Mouse (Mus musculus): Measurements from ENCODE around the gene Rabl3. TPM values are rescaled to one million over a fixed set of nuclear protein-coding genes. Genes with fewer than 3 reads are reported as not detected.

Gene Rabl3
- polyA plus RNA-seq, 1 experiment from 2014 or later = 28.1 TPM

DNA sequence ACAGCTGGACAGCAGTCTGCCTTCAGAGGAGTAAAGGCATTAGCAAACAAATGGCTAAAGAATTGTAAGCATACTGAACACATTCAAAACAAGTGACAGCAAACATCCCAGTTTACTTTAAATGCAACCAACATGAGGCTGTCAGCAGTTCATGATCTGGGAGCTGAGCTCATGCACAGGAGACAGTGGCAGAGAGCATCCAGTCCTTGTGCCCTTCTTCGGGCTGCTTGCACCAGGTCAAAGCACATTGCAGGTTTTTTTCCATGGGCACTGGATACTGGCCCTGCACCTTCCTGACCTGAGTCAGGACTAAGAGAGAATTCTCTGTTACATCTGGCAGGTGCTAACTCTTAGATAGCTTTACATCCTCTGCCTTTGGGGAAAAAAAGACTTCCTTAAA is 39.9 kb downstream of the Rabl3 start:
- H3K9ac ChIP-seq (ENCODE audit: low read length) = no peak overlapping the region
- no peaks in the 10 kb centered on the region for H3K9me3 ChIP-seq (ENCODE audit: control insufficient read depth, low read length)
- peaks cover 3% of the 10 kb centered on the region; the same call in 1 of the 2 replicates for H3K4me1 ChIP-seq (replicated peaks; ENCODE audit: control insufficient read depth, insufficient read depth, low read length)
- ATAC-seq (replicated peaks; ENCODE audit: low FRiP score, low TSS enrichment, low read depth) (no peak), DNase-seq (ENCODE audit: low spot score) (peak; percentile 39)
- H3K27ac ChIP-seq (ENCODE audit: low read depth) = no peak overlapping the region
- WGBS = 72% methylated on average over 1 of the region's 1 CpGs
- no peaks in the 10 kb centered on the region for H3K36me3 ChIP-seq (ENCODE audit: control insufficient read depth, insufficient read depth, low read length)
- H3K4me3 ChIP-seq (ENCODE audit: low read depth, low read length) = no peak overlapping the region
- H3K27me3 ChIP-seq (replicated peaks; ENCODE audit: control insufficient read depth, insufficient read depth, low read length) = no peaks in the 10 kb centered on the region
- H3K4me2 ChIP-seq (ENCODE audit: low read length) = no peak overlapping the region

- no peak within 1 kb of the TSS for H3K4me2 ChIP-seq (ENCODE audit: low read length)
- DNase-seq (ENCODE audit: low spot score) (no peak), ATAC-seq (replicated peaks; ENCODE audit: low FRiP score, low TSS enrichment, low read depth) (no peak)
- H3K4me1 ChIP-seq (replicated peaks; ENCODE audit: control insufficient read depth, insufficient read depth, low read length) = peaks cover 3% of the 10 kb centered on the region; the same call in 1 of the 2 replicates
- H3K9ac ChIP-seq (ENCODE audit: low read length) = no peak within 1 kb of the TSS
- 47% methylated on average over 4 of the region's 4 CpGs for WGBS
- H3K9me3 ChIP-seq (ENCODE audit: control insufficient read depth, low read length) = no peaks in the 10 kb centered on the region
- H3K27me3 ChIP-seq (replicated peaks; ENCODE audit: control insufficient read depth, insufficient read depth, low read length) = no peaks in the 10 kb centered on the region
- H3K36me3 ChIP-seq (ENCODE audit: control insufficient read depth, insufficient read depth, low read length) = no peaks in the 10 kb centered on the region
- no peak within 1 kb of the TSS for H3K4me3 ChIP-seq (ENCODE audit: low read depth, low read length)
- H3K27ac ChIP-seq (ENCODE audit: low read depth) = no peak within 1 kb of the TSS
Observed at GRCm38 (mm10) chr16:37579994-37580393, 40.3 kb downstream of the Rabl3 start, which contains the start of gene Hgd. Hgd (plus strand) TSS chr16:37580153.

DNA sequence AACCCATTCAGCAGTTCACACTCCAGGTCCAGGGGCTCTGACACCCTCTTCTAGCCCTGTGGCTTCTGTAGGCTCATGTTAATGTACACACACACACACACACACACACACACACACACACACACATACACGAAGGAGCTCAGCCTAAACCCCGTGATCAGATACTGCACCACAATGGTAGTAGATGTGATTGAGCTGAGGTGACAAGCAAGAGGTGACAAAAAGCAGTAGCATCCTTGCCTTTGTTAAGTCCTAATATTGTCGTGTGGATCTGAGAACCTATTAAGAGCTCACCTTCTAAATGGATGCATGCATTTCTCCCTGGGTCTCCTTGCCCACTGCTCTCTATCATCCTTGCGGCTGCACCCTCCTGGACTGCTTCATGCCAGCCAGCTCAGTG is 41.0 kb downstream of the Rabl3 start:
- H3K4me2 ChIP-seq (ENCODE audit: low read length) = no peak overlapping the region
- H3K27me3 ChIP-seq (replicated peaks; ENCODE audit: control insufficient read depth, insufficient read depth, low read length) = no peaks in the 10 kb centered on the region
- DNase-seq (ENCODE audit: low spot score) = no peak
- H3K27ac ChIP-seq (ENCODE audit: low read depth) = no peak overlapping the region
- 85% methylated on average over 4 of the region's 4 CpGs for WGBS
- no peak overlapping the region for H3K9ac ChIP-seq (ENCODE audit: low read length)
- no peaks in the 10 kb centered on the region for H3K36me3 ChIP-seq (ENCODE audit: control insufficient read depth, insufficient read depth, low read length)
- peaks cover 3% of the 10 kb centered on the region; the same call in 1 of the 2 replicates for H3K4me1 ChIP-seq (replicated peaks; ENCODE audit: control insufficient read depth, insufficient read depth, low read length)
- H3K9me3 ChIP-seq (ENCODE audit: control insufficient read depth, low read length) = no peaks in the 10 kb centered on the region
- no peak overlapping the region for H3K4me3 ChIP-seq (ENCODE audit: low read depth, low read length)
- no peak for ATAC-seq (replicated peaks; ENCODE audit: low FRiP score, low TSS enrichment, low read depth)

DNA sequence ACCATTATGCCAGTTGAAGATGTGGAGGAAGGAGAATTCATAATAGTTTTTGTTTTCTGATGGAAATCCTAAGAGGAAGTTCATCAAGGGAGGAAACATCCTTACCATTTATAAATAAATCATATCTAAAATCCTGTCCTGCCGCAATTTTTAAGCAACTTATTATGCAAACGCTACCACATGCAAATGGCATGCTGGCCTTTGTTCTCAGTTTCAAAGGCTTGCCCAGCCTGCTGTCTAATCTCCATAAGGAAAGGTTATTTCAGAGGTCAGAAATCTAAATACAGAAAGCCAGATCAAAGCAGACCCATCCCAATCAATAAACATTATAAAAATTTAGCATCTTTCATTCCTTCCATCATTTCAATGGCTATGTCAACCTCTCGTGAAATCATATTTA is 42.2 kb downstream of the Rabl3 start:
- WGBS = 86% methylated on average over 3 of the region's 3 CpGs
- no peak for DNase-seq (ENCODE audit: low spot score)

GRCm38 (mm10) chr16:37583306-37583705 is 43.6 kb downstream of the Rabl3 start:
- WGBS = 89% methylated on average over 3 of the region's 3 CpGs
- no peak overlapping the region for H3K9ac ChIP-seq (ENCODE audit: low read length)
- no peak for DNase-seq (ENCODE audit: low spot score)
- no peaks in the 10 kb centered on the region for H3K9me3 ChIP-seq (ENCODE audit: control insufficient read depth, low read length)
- H3K4me1 ChIP-seq (replicated peaks; ENCODE audit: control insufficient read depth, insufficient read depth, low read length) = peaks cover 3% of the 10 kb centered on the region; the same call in 1 of the 2 replicates
- H3K4me2 ChIP-seq (ENCODE audit: low read length) = no peak overlapping the region
- no peaks in the 10 kb centered on the region for H3K36me3 ChIP-seq (ENCODE audit: control insufficient read depth, insufficient read depth, low read length)
- no peak overlapping the region for H3K4me3 ChIP-seq (ENCODE audit: low read depth, low read length)
- no peak for ATAC-seq (replicated peaks; ENCODE audit: low FRiP score, low TSS enrichment, low read depth)
- no peaks in the 10 kb centered on the region for H3K27me3 ChIP-seq (replicated peaks; ENCODE audit: control insufficient read depth, insufficient read depth, low read length)
- no peak overlapping the region for H3K27ac ChIP-seq (ENCODE audit: low read depth)

More for the DNA sequence above, 42.2 kb downstream of the Rabl3 start:
- Histone ChIP-seq H3K27me3 (replicated peaks; ENCODE audit: control insufficient read depth, insufficient read depth, low read length) (no peaks in the 10 kb centered on the region), H3K9ac (ENCODE audit: low read length) (no peak overlapping the region), H3K27ac (ENCODE audit: low read depth) (no peak overlapping the region), H3K4me2 (ENCODE audit: low read length) (no peak overlapping the region), H3K4me1 (replicated peaks; ENCODE audit: control insufficient read depth, insufficient read depth, low read length) (peaks cover 3% of the 10 kb centered on the region; the same call in 1 of the 2 replicates), H3K36me3 (ENCODE audit: control insufficient read depth, insufficient read depth, low read length) (no peaks in the 10 kb centered on the region), H3K4me3 (ENCODE audit: low read depth, low read length) (no peak overlapping the region), H3K9me3 (ENCODE audit: control insufficient read depth, low read length) (no peaks in the 10 kb centered on the region)
- no peak for ATAC-seq (replicated peaks; ENCODE audit: low FRiP score, low TSS enrichment, low read depth)

GRCm38 (mm10) chr16:37583801-37584200 is 44.1 kb downstream of the Rabl3 start:
- ATAC-seq (replicated peaks; ENCODE audit: low FRiP score, low TSS enrichment, low read depth) (no peak), DNase-seq (ENCODE audit: low spot score) (no peak)
- H3K4me2 ChIP-seq (ENCODE audit: low read length) = peak overlapping the region; percentile 62
- H3K4me1 ChIP-seq (replicated peaks; ENCODE audit: control insufficient read depth, insufficient read depth, low read length) = peaks cover 3% of the 10 kb centered on the region; the same call in 1 of the 2 replicates
- no peak overlapping the region for H3K9ac ChIP-seq (ENCODE audit: low read length)
- peak overlapping the region; percentile 33; the same call in 1 of the 2 replicates for H3K4me3 ChIP-seq (ENCODE audit: low read depth, low read length)
- no peaks in the 10 kb centered on the region for H3K9me3 ChIP-seq (ENCODE audit: control insufficient read depth, low read length)
- 49% methylated on average over 6 of the region's 6 CpGs for WGBS
- no peaks in the 10 kb centered on the region for H3K36me3 ChIP-seq (ENCODE audit: control insufficient read depth, insufficient read depth, low read length)
- no peaks in the 10 kb centered on the region for H3K27me3 ChIP-seq (replicated peaks; ENCODE audit: control insufficient read depth, insufficient read depth, low read length)
- H3K27ac ChIP-seq (ENCODE audit: low read depth) = no peak overlapping the region

DNA sequence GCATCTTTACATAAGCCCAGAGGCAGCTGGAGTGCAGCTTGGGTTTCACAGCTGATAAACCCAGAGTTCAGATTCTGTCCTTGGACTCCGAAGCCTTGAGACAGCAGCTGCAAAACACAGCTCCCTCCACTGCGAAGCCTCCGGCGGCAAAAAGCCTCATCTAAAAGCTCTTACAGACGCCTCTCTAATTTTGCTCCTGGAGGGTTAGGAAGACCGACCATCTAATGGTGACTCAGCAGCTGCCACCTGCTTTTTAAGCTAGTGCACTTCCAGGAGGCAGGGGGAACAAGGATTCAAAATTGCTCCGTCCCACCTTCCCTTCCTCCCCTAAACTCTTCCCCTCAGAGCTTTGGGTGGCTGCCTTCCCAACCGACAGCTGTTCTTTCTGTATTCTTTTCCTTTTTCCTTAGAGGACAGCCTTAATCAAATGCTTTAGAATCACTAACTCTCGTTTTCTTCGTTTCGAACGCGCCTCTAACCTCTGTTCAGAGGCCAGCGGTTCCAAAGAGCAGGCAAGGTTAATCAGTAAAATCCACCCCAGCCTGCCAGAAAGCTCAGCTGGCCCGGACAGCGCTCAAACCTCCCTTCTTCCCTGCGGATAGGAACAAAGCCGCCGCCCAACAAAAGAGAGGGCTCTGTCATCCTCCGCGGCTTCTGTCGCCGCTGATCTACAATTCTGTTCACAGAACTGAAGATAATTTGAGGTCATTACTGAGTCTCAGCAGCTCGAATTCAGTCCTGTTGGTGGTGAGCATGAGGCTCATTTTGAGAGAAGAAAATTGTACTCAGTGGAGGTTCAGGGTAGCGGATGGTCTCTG is 44.7 kb downstream of the Rabl3 start:
- WGBS = 6% methylated on average over 25 of the region's 25 CpGs
- no peaks in the 10 kb centered on the region for H3K36me3 ChIP-seq (ENCODE audit: control insufficient read depth, insufficient read depth, low read length)
- peak overlapping the region; percentile 16; the same call in 1 of the 2 replicates for H3K9ac ChIP-seq (ENCODE audit: low read length)
- peaks cover 3% of the 10 kb centered on the region; the same call in 1 of the 2 replicates for H3K4me1 ChIP-seq (replicated peaks; ENCODE audit: control insufficient read depth, insufficient read depth, low read length)
- H3K4me3 ChIP-seq (ENCODE audit: low read depth, low read length) = peak overlapping the region; percentile 33
- no peaks in the 10 kb centered on the region for H3K9me3 ChIP-seq (ENCODE audit: control insufficient read depth, low read length)
- ATAC-seq (replicated peaks; ENCODE audit: low FRiP score, low TSS enrichment, low read depth) = peak; percentile 64; the same call in 1 of the 2 replicates
- no peak overlapping the region; the same call in 1 of the 2 replicates for H3K27ac ChIP-seq (ENCODE audit: low read depth)
- H3K4me2 ChIP-seq (ENCODE audit: low read length) = peak overlapping the region; percentile 62
- H3K27me3 ChIP-seq (replicated peaks; ENCODE audit: control insufficient read depth, insufficient read depth, low read length) = no peaks in the 10 kb centered on the region
- peak; percentile 72 for DNase-seq (ENCODE audit: low spot score)

DNA sequence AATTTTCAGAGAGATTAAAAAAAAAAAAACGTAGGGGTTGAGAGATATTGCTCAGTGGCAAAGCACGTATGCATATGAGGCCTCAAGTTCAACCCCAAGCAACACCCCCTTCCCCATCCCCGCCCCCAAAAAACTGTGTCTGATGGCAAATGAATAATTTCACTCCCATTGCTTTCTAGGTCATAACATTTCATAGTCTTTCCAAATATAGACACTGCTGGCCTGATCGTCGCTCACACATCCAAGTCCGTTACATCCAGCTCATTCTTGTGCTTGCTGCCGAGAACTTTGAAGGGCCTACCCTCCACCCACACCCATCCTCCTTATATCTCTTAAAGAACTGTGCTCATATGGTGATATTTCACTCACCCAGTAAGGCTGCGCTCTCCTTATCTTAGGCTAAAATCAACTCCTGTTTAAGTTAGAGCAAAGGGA is 45.5 kb downstream of the Rabl3 start:
- no peak overlapping the region; the same call in 1 of the 2 replicates for H3K9ac ChIP-seq (ENCODE audit: low read length)

More for the DNA sequence above, 45.5 kb downstream of the Rabl3 start:
- no peaks in the 10 kb centered on the region for H3K9me3 ChIP-seq (ENCODE audit: control insufficient read depth, low read length)
- no peaks in the 10 kb centered on the region for H3K27me3 ChIP-seq (replicated peaks; ENCODE audit: control insufficient read depth, insufficient read depth, low read length)
- H3K27ac ChIP-seq (ENCODE audit: low read depth) = no peak overlapping the region
- WGBS = 67% methylated on average over 8 of the region's 8 CpGs
- H3K36me3 ChIP-seq (ENCODE audit: control insufficient read depth, insufficient read depth, low read length) = no peaks in the 10 kb centered on the region
- H3K4me3 ChIP-seq (ENCODE audit: low read depth, low read length) = no peak overlapping the region
- ATAC-seq (replicated peaks; ENCODE audit: low FRiP score, low TSS enrichment, low read depth) = no peak
- DNase-seq (ENCODE audit: low spot score) = no peak
- H3K4me1 ChIP-seq (replicated peaks; ENCODE audit: control insufficient read depth, insufficient read depth, low read length) = peaks cover 3% of the 10 kb centered on the region; the same call in 1 of the 2 replicates
- peak overlapping the region; percentile 62; the same call in 1 of the 2 replicates for H3K4me2 ChIP-seq (ENCODE audit: low read length)

All from intestine, embryonic 14.5 days (tissue).